Mouse (Mus musculus): ENCODE results near the gene Ercc4. TPM values are rescaled to one million over a fixed set of nuclear protein-coding genes. Genes with fewer than 3 reads are reported as not detected.

Gene Ercc4
- polyA plus RNA-seq (2014; fragmentation: Illumina TruSeq; extraction: RNeasy Lipid Tissue Mini Kit (QIAGEN cat#74804); ENCODE audit: low read depth, low replicate concordance): 11.5 TPM

DNA sequence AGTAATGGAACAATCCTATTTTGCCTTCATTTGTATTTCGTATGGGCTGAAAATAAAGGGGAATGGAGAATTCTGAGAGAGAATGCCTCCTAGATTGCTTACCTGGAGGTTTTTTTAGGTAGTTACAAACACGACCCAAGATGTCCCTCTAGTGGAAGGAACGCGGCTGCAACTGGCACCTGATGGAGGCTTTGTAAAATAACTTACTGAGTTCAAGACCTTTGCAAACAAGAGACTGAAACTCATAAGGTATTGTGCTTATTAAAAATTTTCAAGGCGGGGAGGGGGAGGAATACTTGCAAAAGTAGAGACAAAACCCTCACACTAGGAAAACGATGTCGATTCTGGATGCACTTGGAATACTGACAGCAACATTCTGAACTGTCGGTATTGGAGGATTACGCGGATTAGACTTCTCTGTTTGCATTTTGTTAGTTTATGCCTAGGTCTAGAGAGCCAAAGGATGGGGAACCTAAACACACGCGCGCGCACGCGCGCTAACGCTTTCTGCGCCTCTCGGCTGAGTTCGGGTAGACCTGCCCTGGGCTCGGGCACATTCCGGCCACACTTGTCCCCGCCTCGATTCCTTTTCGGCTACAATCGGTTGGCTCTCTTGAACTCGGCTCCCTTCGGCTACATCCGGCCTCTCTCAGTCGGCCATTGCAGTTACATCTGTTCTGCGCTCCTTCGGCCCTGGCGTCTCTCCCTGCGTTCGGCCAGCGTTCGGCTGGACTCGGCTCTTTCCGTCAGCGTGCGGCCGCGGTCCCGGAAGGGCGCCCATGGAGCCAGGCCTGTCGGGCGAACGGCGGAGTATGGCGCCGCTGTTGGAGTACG is at the start of gene Ercc4:
Gene Ercc4, plus strand, starts transcription at position 529 of the 834 bp plus-strand sequence.

Other genes with a start within 250 kb of the Ercc4 start
- 22.3 TPM for gene Mrtfb, start 146.8 kb downstream of the Ercc4 start, polyA plus RNA-seq (2014; fragmentation: Illumina TruSeq; extraction: RNeasy Lipid Tissue Mini Kit (QIAGEN cat#74804); ENCODE audit: low read depth, low replicate concordance)